Mouse (Mus musculus) olfactory bulb, adult 2 months (tissue): ENCODE data around the gene Col27a1.

Source experiments
- CTCF ChIP-seq: fragments of 200-500 bp; IDR thresholded peaks from 2 replicates; pipeline ENCODE4 v1.5.1; 2012; ENCODE audit warnings: low read depth, mild to moderate bottlenecking, low read length, moderate library complexity; ENCODE audit not compliant: insufficient read depth
- POLR2A ChIP-seq: fragments of 200-500 bp; IDR thresholded peaks from 2 replicates; pipeline ENCODE4 v1.6.1; 2012; ENCODE audit warnings: mild to moderate bottlenecking, low read depth, low read length, moderate library complexity; ENCODE audit not compliant: insufficient read depth

- TF ChIP-seq CTCF, result no peak
- TF ChIP-seq POLR2A, result no peak
Measured at GRCm38 (mm10) chr4:63310247-63310855, 96.5 kb downstream of the Col27a1 start.
